Mouse (Mus musculus) layer of hippocampus, postnatal 10 days (tissue): ENCODE data around the gene Zbtb1. TPM values are rescaled to one million over a fixed set of nuclear protein-coding genes. Genes with fewer than 3 reads are reported as not detected.

Experiments used
- DNase-seq, 2 experiments: peaks; one replicate each; pipeline ENCODE4 v3.0.0; 2021; ENCODE audit warnings: low spot score in 2 of 2
- total RNA-seq, 2 experiments: library from RNA; stranded (reverse); gene quantifications; 2 replicates each; pipeline ENCODE4 v1.2.3; 2021

Gene Zbtb1
- total RNA-seq, 2 experiments from 2014 or later: 5.6 to 6.1 TPM

DNA sequence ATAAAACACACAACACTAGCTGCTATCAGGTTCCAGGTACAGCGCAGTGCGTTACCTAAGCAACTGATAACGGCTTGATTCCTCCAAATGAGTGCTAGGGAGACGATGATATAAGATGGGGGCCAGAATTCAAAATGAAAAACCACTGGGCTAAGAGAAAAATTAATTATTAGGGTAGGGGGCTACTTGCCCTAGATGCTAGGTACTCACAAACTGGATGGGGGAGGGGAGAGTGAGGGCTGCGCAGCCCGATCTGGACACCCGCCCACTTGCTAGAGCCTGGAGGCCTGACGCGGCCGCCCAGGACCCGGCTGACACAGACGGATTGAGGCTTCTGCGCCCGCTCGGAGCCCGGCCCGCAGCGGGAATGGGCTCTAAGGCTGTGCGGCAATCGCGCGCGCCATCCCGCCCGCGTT, 1.3 kb upstream of the Zbtb1 start:
- no peak for DNase-seq

DNA sequence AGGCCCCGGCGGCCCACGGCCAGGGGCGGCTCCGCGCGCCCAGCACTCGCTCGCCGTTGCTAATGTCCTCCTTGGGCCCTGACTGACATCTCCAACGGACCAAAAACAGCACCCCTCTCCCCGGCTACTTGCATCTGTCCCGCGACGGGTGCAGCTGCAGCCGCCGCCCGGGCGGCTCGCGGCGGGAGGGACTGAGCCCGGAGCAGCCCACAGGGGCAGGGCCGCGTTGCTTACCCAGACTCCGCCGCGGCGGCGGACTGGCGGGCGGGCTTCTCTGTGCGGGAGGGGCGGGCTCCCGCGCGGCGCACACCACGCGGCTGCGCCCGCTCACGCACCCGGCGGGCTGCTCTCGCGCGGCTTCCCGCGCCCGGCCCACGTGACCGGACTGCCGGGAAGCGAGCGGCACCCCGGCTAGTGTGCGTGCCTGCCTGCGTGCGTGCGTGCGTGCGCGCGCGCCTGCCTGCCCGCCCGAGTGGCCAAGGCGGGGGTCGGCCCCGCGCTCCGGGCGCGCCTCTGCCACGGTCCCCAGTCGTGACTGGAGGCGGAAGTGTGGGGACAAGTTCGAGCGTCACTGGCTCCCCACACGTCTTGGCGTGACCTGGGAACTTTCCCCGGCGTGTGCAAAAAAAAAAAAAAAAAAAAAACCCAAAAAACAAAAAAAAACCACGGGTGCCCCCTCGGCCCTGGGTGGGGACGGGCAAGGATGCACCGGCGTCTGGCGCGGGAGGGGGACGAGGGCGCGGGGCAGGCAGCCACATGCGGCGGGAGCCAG, 674 bp upstream of the Zbtb1 start, which contains the start of gene Zbtb25:
TSS of gene Zbtb25 (minus strand) at position 397 of the 772 bp plus-strand sequence.
- DNase-seq: peak; percentile 81 to 89

DNA sequence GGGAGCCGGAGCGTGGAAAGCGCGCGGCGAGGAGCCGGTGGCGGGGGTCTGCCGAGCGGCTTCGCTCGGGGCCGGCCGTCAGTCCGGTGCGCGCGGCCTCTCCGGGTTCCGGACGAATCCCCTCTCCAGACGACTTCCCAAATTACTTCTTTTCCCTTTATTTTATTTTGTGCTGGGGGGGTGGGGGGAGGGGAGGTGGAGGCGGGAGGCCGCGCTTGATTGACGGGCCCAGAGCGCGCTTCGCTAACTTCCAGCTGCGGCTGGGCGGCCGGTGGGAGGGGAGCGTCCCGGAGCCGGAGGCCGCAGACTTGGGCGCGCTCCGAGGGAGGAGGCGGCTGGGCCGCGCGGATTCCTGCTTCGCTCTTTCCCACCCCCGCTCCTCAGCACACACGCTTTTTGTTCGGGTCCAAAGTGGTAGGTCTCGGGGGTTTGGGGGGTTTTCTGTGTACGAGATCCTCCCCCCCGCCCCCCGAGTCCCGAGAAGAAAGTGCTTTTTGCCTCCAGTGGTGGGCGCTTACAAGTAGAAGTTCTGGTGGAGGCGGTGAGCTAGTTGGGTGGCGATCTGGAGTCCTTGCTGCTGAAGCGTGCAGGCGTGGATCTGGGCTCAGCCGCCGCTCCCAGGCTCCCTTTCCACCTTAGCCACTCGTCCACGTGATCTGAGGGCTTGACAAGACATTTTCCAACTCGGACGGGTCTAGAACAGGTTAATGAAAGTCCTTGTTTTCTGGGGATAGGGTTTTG, 935 bp downstream of the Zbtb1 start:
- peak; percentile 68 to 74 for DNase-seq

DNA sequence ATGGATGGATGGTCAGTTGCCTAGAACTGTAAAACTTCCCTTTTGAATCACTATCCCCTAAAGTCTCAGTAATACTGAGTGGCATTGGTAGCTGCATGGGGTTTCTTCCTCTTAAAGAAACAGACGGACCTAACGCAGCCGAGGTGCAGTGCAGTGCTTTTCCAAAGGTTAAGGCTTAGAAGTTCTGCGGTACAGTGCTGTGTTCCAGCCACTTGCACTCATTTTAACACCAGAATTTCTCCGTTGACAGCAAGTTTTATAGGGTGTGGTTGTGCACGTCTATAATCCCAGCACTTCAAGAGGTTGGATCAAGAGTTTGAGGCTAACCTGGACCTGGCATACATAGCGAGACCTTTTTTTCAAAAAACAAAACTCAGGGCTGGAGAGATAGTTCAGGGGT, 2.0 kb downstream of the Zbtb1 start:
- DNase-seq: no peak

DNA sequence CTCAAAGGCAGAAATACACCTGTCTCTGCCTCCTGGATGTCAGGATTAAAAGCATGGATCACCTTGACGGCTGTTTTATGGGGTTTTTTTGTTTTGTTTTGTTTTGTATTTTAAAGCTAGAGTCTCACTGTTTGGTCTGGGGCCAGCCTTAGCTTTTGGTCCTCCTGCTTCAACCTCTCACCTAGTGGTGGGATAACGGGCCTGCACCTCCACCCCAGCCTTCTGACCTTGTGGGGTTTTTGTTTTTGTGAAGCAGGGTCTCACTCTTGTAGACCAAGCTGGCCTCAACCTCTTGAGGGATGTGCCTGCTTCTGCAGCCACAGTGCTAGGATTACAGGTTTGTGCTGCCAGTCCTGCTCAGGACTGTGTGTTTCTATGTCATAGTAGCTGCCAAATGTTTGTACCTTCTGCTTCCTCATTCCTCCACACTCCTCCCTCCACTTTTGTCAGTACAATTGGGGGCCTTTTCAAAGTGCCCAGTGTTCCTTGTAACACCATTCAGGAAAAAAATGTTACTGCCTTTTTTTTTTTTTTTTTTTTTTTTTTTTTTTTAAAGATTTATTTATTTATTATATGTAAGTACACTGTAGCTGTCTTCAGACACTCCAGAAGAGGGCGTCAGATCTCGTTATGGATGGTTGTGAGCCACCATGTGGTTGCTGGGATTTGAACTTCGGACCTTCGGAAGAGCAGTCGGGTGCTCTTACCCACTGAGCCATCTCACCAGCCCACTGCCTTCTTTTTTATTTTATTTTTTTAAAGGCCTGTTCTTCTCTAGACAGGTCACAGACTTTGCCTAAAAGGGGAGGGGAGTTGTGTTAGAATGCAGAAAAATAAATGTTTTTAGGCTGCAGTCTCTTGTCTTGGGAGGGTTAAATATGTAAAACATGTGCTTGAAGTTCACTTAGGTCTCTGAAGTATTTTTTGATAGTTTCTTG, 3.1 kb downstream of the Zbtb1 start:
- no peak for DNase-seq

DNA sequence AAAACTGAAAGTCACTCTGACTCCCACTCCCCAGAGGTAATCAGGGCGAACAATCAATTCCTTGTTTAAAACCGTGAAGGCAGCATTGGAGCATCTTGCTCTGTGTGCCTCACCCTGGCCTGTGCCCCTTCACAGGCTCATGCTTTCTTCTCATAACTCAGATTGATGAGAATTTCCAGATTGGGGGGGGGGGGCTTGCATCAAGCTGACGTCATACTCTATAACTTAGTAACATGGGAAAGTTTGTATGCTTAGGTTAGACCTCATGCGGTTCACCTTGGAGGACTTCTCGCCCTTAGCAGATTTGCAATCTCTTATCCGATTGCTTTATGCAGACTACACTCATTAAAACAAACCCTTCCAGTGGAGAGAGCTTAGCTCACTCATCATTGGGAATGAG, 3.9 kb downstream of the Zbtb1 start:
- no peak for DNase-seq

DNA sequence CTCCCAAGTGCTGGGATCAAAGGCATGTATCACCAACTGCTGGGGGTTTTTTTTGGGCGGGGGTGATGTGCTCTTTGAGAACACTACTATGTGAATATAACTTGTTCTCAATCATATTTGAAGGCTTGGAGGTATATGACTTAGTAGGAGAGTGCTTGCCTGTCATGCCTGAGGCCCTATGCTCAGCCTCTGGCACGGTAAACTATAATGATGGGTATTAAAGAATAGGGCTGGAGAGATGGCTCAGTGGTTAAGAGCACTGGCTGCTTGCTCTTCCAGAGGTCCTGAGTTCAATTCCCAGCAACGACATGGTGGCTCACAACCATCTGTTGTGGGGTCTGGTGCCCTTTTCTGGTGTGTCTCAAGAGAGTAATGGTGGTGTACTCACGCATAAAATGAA, 4.8 kb downstream of the Zbtb1 start:
- no peak for DNase-seq

DNA sequence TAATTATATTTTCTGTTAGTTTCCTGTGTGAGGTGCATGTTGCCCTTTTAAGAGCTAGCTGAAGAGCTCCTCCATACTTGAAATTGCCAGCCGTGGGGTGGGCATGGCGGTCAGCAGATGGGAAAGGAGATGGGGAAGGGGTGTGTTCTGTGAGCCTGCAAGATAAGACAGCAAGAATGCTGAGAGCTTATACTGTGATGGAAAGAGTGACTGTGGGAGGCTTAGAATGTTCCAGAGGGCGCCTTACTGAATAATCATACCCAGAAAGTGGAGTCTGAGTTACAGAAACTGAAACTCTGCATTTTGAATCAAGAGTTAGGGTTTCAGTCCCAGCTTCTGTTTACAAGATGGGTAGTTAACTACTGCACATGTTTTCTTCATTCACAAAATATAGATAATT, 5.4 kb downstream of the Zbtb1 start:
- DNase-seq: no peak

DNA sequence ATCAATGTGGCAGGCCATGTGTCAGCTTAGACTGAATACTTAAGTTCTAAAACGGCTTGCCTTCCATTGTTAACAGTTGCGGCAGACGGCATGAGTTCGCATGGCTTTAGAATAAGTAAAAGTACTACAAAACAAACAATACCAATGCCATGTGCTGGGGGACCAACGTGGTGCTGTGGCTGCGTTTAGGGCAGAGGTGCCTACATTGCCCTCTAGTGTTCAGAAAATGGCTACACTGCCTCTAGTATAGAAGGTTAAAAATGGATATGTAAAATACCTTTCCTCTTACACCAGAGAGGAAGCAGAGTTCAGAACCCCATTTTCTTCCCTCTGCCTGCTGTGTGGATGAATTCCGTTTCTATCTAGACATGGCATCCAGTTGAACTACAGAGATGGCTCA, 6.6 kb downstream of the Zbtb1 start:
- no peak for DNase-seq

DNA sequence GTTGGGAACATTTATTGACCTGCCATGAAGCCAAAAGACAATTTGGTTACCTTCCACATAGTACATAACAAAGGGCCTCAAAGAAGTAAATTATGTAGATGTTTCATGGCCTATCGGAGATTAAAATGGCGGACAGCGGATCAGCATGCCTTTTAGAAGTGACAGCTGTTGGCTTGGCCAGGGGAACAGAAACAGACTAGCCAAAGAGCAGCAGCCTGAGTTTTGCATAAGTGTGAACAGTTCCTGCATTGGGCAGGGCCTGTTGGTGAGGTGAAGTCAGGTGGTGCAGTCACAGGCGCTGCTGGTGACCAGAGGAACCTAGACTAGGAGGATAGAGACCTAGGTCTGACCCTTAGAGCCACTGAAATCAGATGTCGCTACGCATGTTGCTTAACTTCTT, 7.0 kb downstream of the Zbtb1 start:
- DNase-seq: no peak

DNA sequence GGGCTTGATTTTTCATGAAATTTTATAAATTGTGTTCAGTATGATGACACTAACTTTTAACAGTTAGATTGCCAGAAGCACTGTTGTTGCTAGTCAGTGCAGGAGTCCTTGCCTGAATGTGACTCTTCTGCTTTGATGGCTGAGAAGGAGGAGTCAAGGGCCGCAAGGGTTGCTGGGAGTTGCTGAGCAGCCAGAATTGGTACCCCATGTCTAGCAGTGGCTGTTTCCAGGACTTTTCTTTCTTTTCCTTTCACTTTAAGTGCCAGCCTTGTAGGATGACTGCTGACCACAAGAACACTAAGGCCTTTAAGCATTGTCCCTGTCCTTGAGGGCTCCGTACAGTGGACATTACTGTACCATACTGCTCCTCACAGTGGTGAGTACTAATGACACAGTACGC, 7.7 kb downstream of the Zbtb1 start:
- no peak for DNase-seq

DNA sequence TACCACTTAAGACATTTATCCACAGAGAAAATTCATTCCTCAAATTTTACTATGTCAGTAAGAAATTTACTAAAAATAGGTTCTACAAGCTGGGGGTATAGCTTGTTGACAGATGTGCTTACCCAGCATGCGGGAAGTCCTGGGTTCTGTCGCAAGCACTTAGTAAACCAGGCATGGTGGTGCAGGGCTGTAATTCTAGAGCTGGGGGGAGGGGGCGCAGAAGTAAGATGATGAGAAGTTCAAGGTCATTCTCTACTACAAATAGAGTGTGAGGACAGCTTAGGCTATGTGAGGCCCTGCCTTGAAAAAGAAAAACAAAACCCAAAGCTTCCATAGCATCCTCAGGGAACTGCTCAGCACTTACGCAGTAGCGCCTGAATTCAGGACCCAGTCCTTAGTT, 8.5 kb downstream of the Zbtb1 start:
- no peak for DNase-seq

DNA sequence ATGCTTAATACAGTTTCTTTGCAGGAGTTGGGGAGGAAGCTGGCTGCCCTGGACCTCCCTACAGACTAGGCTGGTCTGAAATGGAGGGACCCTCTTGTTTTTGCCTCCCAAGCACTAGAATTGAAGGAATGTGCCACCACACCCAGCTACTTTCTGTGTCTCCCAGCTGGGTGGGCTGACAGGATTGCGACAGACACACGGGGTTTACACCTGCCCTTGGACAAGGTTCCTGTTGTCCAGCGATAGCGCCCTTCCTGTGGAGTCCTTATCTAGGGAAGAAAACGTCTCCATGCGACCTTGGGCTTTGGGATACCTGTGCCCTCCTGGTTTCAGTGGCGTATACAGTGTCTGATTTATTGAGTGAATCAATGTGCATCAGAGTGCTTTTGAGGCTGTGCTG, 10.1 kb downstream of the Zbtb1 start:
- DNase-seq: no peak

DNA sequence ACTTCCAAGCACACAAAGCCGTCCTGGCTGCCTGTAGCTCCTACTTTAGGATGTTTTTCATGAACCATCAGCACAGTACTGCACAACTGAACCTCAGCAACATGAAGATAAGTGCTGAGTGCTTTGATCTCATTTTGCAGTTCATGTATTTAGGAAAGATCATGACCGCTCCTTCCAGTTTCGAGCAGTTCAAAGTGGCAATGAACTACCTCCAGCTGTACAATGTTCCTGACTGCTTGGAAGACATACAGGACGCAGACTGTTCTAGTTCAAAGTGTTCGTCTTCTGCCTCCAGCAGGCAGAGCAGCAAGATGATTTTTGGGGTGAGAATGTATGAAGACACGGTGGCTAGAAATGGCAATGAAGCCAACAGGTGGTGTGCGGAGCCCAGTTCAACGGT, 15.3 kb downstream of the Zbtb1 start:
- no peak for DNase-seq

DNA sequence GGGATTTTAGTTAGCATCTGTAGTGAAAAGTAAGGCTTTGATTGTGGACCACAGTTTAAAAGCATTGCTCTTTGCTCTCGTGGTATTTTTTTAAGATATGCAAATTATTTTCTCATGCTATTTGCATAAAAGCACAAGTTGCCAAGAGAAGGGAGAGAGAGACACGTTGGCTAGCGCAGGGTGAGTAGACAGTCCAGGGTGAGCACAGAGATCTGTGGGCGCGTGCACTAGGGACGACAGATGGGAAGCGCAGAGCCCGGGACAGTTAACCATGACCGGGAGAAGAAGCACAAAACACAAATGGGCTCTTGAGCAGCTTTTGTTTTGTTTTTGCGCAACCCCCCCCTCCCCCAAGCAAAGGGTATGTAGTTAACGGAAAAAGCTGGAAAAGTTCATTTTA, 18.7 kb downstream of the Zbtb1 start:
- DNase-seq: no peak

DNA sequence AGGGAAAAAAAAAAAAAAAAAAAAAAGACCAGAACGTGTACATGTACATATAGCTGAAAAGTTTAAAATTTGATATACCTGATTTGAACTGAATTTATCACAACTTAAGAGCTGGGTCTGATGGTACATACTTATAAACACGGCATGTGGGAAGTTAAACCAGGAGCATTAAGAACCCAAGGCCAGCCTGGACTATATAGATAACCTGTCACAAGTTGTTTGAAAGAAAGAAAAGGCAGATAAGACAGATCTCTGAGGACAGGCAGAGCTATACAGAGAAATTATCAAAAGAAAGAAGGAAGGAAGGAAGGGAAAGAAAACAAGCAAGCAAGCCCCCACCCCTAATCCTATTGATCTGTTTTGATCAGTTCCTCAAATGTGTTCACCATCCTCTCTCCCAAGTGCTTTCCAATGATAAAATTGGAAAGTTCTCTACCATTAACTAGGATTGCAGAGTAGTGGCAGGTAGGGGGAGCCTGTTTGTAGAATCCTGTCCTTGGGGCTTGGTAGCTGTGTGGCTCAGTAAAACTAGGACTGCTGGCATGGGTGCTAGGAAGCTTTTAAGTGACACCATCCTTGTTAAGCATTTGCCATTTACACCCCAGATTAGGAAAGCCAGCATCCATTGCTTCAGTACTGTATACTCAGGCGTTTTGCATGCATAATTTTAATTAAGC, 21.7 kb downstream of the Zbtb1 start:
- no peak for DNase-seq

DNA sequence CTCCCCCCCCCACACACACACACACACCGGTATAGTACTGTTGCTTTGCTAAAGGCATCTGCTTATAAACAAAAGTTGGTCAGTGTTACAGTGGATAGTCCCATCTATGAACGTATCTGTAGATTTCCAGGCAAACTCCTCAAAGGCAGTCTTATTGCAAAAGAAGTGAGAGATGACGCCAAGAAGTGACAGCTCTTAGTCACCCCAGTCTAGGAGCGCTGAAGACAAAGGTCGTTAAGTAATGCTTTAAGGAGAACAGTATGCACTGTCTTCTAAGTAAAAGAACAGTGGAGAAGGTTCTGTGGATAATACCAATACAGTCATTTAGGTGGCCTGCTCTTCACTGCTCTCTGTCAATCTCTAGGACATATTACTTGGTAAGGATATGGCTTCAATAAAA, 22.9 kb downstream of the Zbtb1 start:
- no peak for DNase-seq

DNA sequence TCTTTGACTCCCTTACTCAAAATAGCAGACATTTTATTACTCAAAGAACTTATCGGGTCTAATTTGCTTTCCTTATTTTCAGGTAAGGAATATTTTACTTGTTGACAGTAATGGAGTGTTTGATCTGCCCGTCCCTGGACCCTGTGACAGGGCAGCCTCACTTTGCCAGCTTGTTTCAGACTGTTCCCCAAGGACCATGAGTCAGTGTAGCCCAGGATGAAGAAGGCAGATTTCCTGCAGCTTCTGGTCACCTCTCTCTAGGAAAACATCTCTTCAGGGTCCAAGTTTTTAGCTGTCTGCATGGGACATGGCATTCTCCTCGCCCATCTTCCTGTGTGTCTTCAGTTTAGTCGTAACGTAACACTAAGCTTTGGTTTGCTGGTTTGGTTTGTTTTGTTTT, 27.2 kb downstream of the Zbtb1 start:
- DNase-seq: no peak

DNA sequence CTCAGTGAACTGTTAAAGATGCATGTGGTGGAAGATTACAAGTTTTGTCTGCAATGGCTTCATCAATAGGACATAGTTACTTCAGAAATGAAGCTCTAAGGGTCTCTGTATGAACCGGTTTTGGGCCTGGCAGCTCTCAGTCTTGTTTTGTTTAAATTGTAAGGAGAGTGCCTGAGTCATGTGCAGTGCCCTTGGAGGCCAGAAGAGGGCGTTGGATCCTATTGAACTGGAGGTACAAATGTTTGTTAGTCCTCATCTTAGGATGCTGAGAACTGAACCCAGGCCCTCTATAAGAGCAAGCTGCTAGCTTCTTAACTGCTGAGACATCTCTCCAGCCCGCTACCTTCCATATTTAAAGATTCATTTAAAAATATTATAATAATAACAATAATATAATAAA, 31.6 kb downstream of the Zbtb1 start:
- DNase-seq: no peak

DNA sequence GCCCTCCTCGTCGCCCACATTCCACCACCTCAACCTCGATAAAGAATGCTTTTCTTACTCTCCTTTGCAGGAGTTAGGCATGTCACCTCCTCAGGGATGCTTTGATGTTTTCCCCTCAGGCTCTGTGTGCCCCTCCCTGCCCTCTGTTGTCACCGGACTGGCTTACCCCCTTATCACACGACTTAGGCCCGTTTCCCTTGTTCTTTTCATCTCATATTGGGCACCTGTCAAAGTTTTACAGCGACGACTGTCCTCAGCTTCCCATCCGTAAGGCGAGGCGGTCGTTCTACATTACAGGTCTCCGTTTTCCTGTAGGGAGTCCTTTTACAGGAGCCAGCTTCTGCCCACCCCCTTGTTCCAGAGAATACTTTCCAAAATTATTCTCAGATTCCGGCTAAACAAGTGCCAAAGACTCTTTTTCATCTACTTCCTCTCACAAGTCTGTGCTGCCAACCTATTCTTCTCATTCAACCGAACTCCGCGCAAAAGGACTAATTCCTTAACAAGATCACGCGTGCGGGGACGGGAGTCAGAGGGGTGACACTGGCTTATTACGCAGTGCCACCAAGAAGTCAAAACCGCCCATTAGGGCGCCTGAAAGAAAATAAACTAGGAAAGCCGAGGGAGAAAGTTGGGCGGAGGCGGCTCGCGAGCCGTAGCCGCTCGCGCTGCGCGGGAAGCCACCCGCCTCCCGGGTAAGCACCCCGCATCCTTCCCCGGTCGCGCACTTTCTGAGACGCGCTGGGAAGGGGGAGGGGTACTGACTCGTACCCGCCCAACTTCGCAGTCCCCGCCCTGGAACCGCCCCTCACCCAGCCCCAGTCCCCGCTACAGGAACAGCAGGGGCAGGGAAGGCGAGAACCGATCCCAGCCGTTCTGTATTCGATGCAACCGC, 33.2 kb downstream of the Zbtb1 start:
- DNase-seq: peak; percentile 13 to 15
